In genomic region chr2:4412870-4413595, GRCm38 (mm10) we compare ENCODE assay signal across 8 mouse cellular contexts.
DNase-seq lines count a peak whose midpoint lies in the region; ATAC-seq and TF ChIP-seq lines count a peak whose summit lies in the region.

No protein-coding gene starts in this region.

- no peak overlapping the region for H3K27ac ChIP-seq in liver, embryonic 11.5 days (ENCODE audit: low read depth, low read length)
- no peak overlapping the region for H3K27ac ChIP-seq in midbrain, postnatal 0 days (ENCODE audit: low read depth, low read length)

- no peaks in the 10 kb centered on the region for H3K36me3 ChIP-seq in liver, embryonic 11.5 days (ENCODE audit: control insufficient read depth, insufficient read depth, low read length)
- H3K36me3 ChIP-seq in midbrain, postnatal 0 days (ENCODE audit: insufficient read depth, low read length), result no peaks in the 10 kb centered on the region

- H3K9me3 ChIP-seq in liver, embryonic 11.5 days (ENCODE audit: control insufficient read depth, low read length), result no peaks in the 10 kb centered on the region
- H3K9me3 ChIP-seq in midbrain, postnatal 0 days (ENCODE audit: low read length), result no peaks in the 10 kb centered on the region

- 64% methylated on average over 5 of the region's 5 CpGs for WGBS in liver, embryonic 11.5 days
- 44% methylated on average over 5 of the region's 5 CpGs for WGBS in midbrain, postnatal 0 days

- H3K4me2 ChIP-seq in liver, embryonic 11.5 days, result no peak overlapping the region
- no peak overlapping the region for H3K4me2 ChIP-seq in midbrain, postnatal 0 days (ENCODE audit: low read depth, low read length, poor library complexity, severe bottlenecking)

- intact Hi-C loops in heart, postnatal 36 days (cut with DNase I), result no loop called here
- intact Hi-C loops in left cerebral cortex, postnatal 36 days (cut with DNase I), result no loop called here

- ATAC-seq in liver, embryonic 11.5 days (replicated peaks; ENCODE audit: low FRiP score), result no peak
- ATAC-seq in midbrain, postnatal 0 days (ENCODE audit: low FRiP score), result 0 out of 2 replicates have a peak, but pooled peaks have one; percentile 13

- no peak for TF ChIP-seq CTCF in midbrain, postnatal 0 days (IDR thresholded peaks at IDR 0.05)

- peak; percentile 49 for DNase-seq in adrenal gland, adult 2 months
- DNase-seq in adrenal gland, adult 18-20 months (ENCODE audit: low spot score in 2 of 2), result no peak
- DNase-seq in liver, result peak; percentile 14
- no peak for DNase-seq in liver, embryonic 11.5 days (ENCODE audit: low spot score)
- DNase-seq in heart, postnatal 36 days, result peak; percentile 32 to 42
- DNase-seq in midbrain, postnatal 0 days (ENCODE audit: low spot score), result peak; percentile 55
- no peak for DNase-seq in c-Kit-positive CD71-positive TER-119-positive erythroid progenitor cells, embryonic 14.5 days (ENCODE audit: low spot score)
- no peak for DNase-seq in left cerebral cortex, postnatal 36 days (ENCODE audit: low spot score in 2 of 2)

- peaks cover 2% of the 10 kb centered on the region; the same call in 1 of the 2 replicates for H3K27me3 ChIP-seq in liver, embryonic 11.5 days (replicated peaks; ENCODE audit: control insufficient read depth, insufficient read depth, low read length)
- no peaks in the 10 kb centered on the region for H3K27me3 ChIP-seq in midbrain, postnatal 0 days (ENCODE audit: insufficient read depth, low read length)

- H3K9ac ChIP-seq in liver, embryonic 11.5 days (ENCODE audit: low read depth, low read length), result no peak overlapping the region
- H3K9ac ChIP-seq in midbrain, postnatal 0 days (replicated peaks; ENCODE audit: low read length, poor library complexity, severe bottlenecking), result no peak overlapping the region

- H3K4me3 ChIP-seq in liver, embryonic 11.5 days (ENCODE audit: low read depth, low read length), result no peak overlapping the region
- no peak overlapping the region for H3K4me3 ChIP-seq in midbrain, postnatal 0 days (ENCODE audit: low read depth, low read length)

- H3K4me1 ChIP-seq in liver, embryonic 11.5 days (replicated peaks; ENCODE audit: control insufficient read depth, insufficient read depth, low read length), result no peaks in the 10 kb centered on the region
- H3K4me1 ChIP-seq in midbrain, postnatal 0 days (ENCODE audit: insufficient read depth, low read length), result peaks cover 9% of the 10 kb centered on the region

Comparison
In these comparisons a context has a peak if more than half of its experiments do, and no peak if none do; other contexts are left out.
1. DNase-seq: peak in adrenal gland, adult 2 months (single experiment), liver (single experiment), heart, postnatal 36 days (2 of 2) and midbrain, postnatal 0 days (single experiment); none in adrenal gland, adult 18-20 months (0 of 2), liver, embryonic 11.5 days (single experiment), c-Kit-positive CD71-positive TER-119-positive erythroid progenitor cells, embryonic 14.5 days (single experiment) and left cerebral cortex, postnatal 36 days (0 of 2).